Mouse (Mus musculus): ENCODE measurements around the gene Arntl2. TPM values are rescaled to one million over a fixed set of nuclear protein-coding genes. Genes with fewer than 3 reads are reported as not detected.
"Not testable (repeated sequence)": the region's sequence is repeated elsewhere in the genome, so short reads cannot be mapped to it uniquely, and the experiment has no call there.

The Arntl2 gene
- total and polyA plus RNA-seq, 3 experiments: 1.6 to 8.9 (median 1.6) TPM

- no peak for DNase-seq
Observed at GRCm38 (mm10) chr6:146848281-146848680, 52.4 kb downstream of the Arntl2 start.

DNA sequence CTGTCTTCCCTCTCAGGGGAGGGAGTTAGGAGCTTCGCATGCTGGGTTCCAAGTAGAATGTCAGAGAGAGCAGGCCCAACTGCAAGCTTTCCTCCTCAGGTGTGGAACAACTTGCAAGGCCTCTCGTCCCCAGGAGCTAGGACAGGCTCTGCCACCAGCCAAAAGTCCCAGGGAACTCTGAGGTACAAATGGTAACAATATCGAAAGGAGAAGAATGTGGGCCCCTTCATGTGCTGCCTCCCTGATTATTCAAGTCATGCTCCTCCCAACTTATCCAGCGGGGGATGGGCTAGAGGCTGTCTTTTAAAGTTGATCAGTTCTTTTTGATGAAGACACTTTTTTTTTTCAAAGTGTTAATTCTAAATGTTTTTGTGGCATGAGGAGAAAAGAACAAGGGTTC, 54.2 kb downstream of the Arntl2 start, which contains the start of gene Smco2:
Smco2 (plus strand) TSS at position 55 of the 400 bp plus-strand sequence.
- no peak for DNase-seq

DNA sequence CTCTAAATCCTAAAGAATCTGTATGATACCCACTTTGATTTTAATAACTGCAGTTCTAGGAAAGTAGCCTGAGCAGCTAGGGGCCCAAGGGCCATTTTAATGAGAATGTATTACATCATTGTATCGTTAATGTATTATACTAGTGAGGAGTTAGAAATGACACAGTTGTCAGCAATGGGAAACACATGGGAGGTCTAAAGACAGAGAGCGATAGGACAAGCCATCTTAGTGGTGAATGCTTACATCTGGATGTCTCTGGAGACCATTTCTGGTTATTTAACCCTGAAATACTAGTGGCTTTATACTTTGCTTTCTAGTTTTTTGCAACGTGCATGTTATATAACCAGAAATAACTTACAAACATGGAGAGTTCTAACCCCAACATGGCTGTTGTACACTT, 56.1 kb downstream of the Arntl2 start:
- DNase-seq: no peak

GRCm38 (mm10) chr6:146852739-146853138, 56.9 kb downstream of the Arntl2 start:
- DNase-seq: no peak

DNA sequence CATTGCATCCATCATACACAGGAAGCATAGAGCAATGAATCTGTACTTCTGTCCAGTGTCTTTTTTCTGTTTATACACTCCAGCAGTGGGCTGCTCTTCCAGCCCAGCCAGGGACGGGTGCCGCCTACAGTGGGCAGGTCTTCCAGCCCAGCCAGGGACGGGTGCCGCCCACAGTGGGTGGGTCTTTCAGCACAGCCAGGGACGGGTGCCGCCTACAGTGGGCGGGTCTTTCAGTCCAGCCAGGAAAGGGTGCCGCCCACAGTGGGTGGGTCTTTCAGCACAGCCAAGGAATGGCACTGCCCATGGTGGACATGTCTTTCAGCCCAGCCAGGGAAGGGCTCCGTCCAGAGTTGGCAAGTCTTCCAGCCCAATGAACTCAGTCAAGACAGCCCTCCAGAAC, 59.3 kb downstream of the Arntl2 start:
- DNase-seq: no peak

GRCm38 (mm10) chr6:146857386-146857785, 61.5 kb downstream of the Arntl2 start:
- DNase-seq: no peak

DNA sequence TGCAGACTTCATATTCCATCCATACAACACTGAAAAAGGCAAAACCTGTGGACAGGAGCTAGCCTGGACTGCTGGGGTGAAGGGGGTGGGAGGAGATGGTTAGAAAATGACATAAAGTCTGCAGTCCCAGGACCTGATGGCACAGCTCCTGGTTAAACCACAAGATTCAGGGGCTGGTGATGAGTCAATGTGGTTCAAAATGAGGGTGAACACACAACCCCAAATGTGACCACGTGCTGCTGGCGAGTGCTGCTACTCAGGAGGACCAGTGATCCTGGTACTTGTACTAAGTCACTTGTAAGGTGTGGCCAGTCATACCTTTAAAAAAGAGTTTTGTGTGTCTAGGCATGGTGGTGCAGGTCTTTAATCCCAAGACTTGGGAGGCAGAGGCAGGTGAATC, 67.3 kb downstream of the Arntl2 start:
- DNase-seq: no peak

DNA sequence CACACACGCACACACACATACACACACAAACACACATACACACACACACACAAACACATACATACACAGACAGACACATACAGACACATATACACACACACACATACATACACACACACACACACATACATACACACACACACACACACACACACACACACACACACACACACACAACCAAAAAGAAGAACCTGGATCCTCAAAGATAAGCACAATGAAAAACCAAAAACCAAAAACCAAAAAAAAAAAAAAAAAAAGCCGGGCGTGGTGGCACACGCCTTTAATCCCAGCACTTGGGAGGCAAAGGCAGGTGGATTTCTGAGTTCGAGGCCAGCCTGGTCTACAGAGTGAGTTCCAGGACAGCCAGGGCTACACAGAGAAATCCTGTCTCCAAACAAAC, 68.5 kb downstream of the Arntl2 start:
- DNase-seq: not testable (repeated sequence)

DNA sequence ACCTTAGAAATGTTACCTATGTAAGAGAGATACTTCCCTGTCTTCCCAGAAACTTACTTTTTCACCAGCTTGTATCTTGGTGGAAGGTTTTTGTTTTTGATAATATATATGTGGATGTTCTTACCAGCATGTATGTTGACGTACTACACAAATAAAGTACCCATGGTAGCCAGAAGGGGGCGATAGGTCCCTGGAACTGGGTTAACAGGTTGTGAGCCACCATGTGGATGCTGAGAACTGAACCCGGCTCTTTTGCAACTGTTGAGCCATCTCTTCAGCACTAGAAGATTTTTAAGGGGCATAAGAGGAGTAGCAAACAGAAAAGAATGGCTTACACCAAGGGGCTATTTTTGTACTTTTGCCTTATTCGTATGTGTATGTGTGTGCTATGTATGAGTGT, 69.8 kb downstream of the Arntl2 start:
- DNase-seq: no peak

GRCm38 (mm10) chr6:146871975-146872374, 76.1 kb downstream of the Arntl2 start:
- no peak for DNase-seq

DNA sequence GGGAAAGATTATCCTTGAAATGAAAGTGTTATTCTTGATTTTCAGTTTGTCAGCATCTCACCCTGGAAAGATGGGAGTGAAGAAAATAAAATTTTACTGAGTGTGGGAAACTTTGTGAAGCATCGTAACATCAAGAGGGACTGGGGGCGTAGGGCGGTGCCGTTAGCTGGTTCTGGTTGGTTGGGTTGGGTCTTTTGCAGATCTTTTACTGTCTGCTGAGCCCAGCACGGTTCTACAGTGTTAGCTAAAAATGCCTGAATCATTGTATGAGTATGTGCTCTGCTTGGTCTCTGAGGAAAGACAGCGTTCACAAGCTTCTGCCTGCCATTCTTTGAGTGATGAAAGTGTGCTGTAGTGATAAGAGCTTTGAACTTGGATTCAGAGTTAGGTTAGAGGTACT, 78.6 kb downstream of the Arntl2 start:
- no peak for DNase-seq

DNA sequence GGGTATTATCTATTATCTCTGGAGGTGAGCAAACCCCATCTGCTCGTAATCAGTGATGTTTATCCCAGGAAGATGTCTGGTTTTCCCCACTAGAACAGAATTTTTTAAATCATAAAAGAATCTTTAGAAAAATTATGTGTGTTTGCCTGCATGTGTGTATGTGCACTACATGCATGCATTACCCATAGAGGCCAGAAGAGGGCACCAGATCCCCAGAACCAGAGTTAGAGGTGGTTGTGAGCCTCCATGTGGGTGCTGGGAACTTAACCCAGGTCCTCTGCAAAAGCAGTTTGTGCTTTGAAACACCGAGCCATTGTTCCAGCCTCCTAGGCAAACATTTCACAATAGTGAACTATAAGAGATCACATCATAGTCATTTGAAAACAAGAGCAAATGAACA, 81.0 kb downstream of the Arntl2 start:
- DNase-seq: no peak

GRCm38 (mm10) chr6:146877425-146878045, 81.7 kb downstream of the Arntl2 start:
- DNase-seq: no peak

DNA sequence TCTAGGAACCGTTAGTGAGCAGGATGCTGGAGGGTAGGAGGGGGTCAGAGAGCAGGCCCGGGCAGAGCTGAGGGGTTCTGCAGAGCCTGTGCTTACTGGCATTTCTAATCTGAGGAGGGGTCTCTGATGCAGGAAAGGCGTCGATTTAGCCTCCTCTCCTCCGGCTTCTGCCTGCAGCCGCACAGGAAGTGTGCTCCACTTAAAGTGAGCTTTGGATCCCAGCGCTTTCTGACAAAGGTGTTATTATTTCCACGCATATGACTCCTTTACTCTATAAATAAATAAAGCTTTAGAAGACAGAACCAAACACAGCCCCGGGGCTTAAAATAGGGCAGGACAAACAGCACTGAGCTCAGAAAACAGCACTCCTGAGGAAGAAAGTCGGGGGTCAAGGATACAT, 83.1 kb downstream of the Arntl2 start:
- no peak for DNase-seq

GRCm38 (mm10) chr6:146879856-146880255, 84.0 kb downstream of the Arntl2 start:
- DNase-seq: no peak

- DNase-seq: no peak
Observed at GRCm38 (mm10) chr6:146880296-146880695, 84.4 kb downstream of the Arntl2 start.

DNA sequence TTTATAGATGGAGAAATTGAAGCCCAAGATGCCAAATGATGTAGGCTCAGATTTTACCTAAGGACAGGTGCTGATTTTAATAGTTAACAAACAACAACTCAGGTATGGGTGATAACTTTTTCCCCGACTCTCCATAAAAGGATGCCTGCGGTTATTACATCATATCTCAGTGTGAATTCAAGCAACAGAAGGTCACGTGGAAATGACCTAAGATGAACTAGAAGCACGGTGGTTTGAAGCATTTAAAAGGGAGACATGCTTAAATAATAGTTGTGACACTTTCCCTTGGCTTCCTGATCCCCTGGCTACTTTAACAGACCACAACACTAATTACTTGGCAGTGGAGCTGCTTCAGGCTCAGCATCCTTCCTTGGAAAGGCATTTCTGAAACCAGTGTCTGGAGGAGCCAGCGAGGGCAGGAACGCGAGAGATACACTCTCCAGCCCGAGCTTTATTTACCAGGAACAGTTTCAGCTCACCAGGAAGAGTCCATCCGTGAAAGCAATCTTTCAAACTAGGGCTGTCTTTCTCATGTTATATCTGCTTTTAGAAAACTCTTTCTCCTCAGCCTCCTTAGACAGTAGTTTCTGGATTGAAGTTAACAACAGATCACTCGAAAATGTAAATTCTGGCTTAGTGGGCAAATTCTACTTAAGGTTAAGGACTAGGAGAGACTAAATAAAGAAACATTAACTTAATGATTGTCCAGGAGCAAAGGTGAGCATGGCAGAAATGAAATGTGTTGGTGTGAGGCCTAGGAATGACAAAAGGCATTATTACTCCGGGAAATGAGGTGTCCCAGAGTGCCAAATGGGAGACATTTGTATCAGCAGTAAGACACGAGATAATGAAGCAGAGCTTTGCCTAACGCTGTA, 86.3 kb downstream of the Arntl2 start:
- DNase-seq: no peak

Other genes with a start within 250 kb of the Arntl2 start
- 100 to 1,000 TPM; 108 to 137 TPM for gene Fgfr1op2, start 218.9 kb upstream of the Arntl2 start, total RNA-seq (2021)
- 172 and 185 TPM in 2 replicates for gene Fgfr1op2, start 218.9 kb upstream of the Arntl2 start, polyA plus RNA-seq (2012; rRNA removed)
- 10 to 100 TPM; 31.3 to 34.3 TPM for gene Ints13, start 218.2 kb upstream of the Arntl2 start, total RNA-seq (2021)
- gene Ints13, start 218.2 kb upstream of the Arntl2 start, polyA plus RNA-seq (2012; rRNA removed): 8.5 and 8.9 TPM in 2 replicates
- gene Med21, start 153.5 kb upstream of the Arntl2 start, total RNA-seq (2021): 10 to 100 TPM; 67.5 to 78.9 TPM
- 10.8 and 20.8 TPM in 2 replicates for gene Med21, start 153.5 kb upstream of the Arntl2 start, polyA plus RNA-seq (2012; rRNA removed)
- 10 to 100 TPM; 31.7 to 51.5 TPM for gene Tm7sf3, start 153.2 kb upstream of the Arntl2 start, total RNA-seq (2021)
- 17.0 and 22.5 TPM in 2 replicates for gene Tm7sf3, start 153.2 kb upstream of the Arntl2 start, polyA plus RNA-seq (2012; rRNA removed)
- 10 to 100 TPM; 19.7 to 21.7 TPM for gene Stk38l, start 71.1 kb upstream of the Arntl2 start, total RNA-seq (2021)
- 0.97 and 1.6 TPM in 2 replicates for gene Stk38l, start 71.1 kb upstream of the Arntl2 start, polyA plus RNA-seq (2012; rRNA removed)
- gene Smco2, start 54.0 kb downstream of the Arntl2 start, total RNA-seq (2021): not detected
- not detected in 2 replicates for gene Smco2, start 54.0 kb downstream of the Arntl2 start, polyA plus RNA-seq (2012; rRNA removed)
- gene Ppfibp1, start 92.4 kb downstream of the Arntl2 start, total RNA-seq (2021): 10 to 100 TPM; 78.9 to 99.7 TPM
- gene Ppfibp1, start 92.4 kb downstream of the Arntl2 start, polyA plus RNA-seq (2012; rRNA removed): 10.8 and 12.9 TPM in 2 replicates
- not detected for gene 1700034J05Rik, start 158.4 kb downstream of the Arntl2 start, total RNA-seq (2021)
- gene 1700034J05Rik, start 158.4 kb downstream of the Arntl2 start, polyA plus RNA-seq (2012; rRNA removed): not detected in 2 replicates
- gene Rep15, start 236.5 kb downstream of the Arntl2 start, total RNA-seq (2021): 1 to 10 TPM in 1 of 2 experiments, under 1 TPM in 1; 0.72 to 1.3 TPM
- 0.08 and 0.15 TPM in 2 replicates for gene Rep15, start 236.5 kb downstream of the Arntl2 start, polyA plus RNA-seq (2012; rRNA removed)
- gene Mrps35, start 246.7 kb downstream of the Arntl2 start, total RNA-seq (2021): 100 to 1,000 TPM in 1 of 2 experiments, 10 to 100 TPM in 1; 62.7 to 106 TPM
- 5.9 and 6.7 TPM in 2 replicates for gene Mrps35, start 246.7 kb downstream of the Arntl2 start, polyA plus RNA-seq (2012; rRNA removed)

Data from adrenal gland, adult 2 months (tissue).